Comparison of ENCODE assay signal across 13 mouse cellular contexts in the genomic region with DNA sequence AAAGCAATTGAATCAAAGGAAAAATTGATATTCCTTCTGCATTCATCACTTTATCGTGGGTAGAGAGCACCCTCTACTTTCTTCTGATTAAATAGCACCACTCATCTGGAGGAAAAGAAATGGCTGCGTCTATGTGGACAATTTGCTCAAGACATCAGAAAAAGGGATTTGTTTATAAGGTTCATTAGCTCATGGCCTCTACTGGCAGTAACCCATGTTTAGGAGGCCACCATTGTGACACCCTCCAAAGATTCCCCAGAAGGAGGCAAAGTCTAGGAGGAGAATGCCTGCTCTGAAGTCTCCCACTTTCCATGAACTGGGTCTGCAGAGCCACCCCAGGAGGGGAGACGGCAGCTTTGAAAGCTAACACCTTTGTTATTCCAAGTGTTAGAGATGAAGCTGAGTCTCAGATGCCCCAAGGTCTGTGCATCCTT.
DNase-seq lines count a peak whose midpoint lies in the region; ATAC-seq and TF ChIP-seq lines count a peak whose summit lies in the region.
"Had no signal": no experiment of that assay in that cellular context is flagged by ENCODE, and none has a peak within 500 bp of the region (broad histone marks: within the 10 kb centered on the region; RNA-seq: fewer than 3 reads in every experiment).

No protein-coding gene starts in this region.

- peak in 1 of 2 experiments; percentile 43; a peak in 2 of 4 replicates for TF ChIP-seq CTCF in CH12.LX (conservative IDR thresholded peaks at IDR 0.05 in 1 of 2, IDR thresholded peaks at IDR 0.05 in 1 of 2; ENCODE audit: low read depth in 2 of 2, low read length in 2 of 2)
- peak; percentile 62 for TF ChIP-seq CTCF in hindbrain, postnatal 0 days (IDR thresholded peaks at IDR 0.05; ENCODE audit: low read depth)

- no peak for TF ChIP-seq POLR2A in CH12.LX (IDR thresholded peaks at IDR 0.05; ENCODE audit: low read depth, low read length)

- no peak for TF ChIP-seq EP300 in CH12.LX (IDR thresholded peaks at IDR 0.05; ENCODE audit: low read length)

- dilution Hi-C loops in CH12.LX (cut with MboI; ENCODE audit: extremely low pct_ligation_motif_present, extremely low pct_unique_long_range_greater_than_20kb, low sequenced_read_pairs), result no loop called here

- peak; percentile 53 for TF ChIP-seq RAD21 in CH12.LX (IDR thresholded peaks at IDR 0.05; ENCODE audit: low read depth, low read length)

- no peaks in the 10 kb centered on the region for H3K36me3 ChIP-seq in hindbrain, embryonic 11.5 days (ENCODE audit: control insufficient read depth, insufficient read depth, low read length)
- no peaks in the 10 kb centered on the region for H3K36me3 ChIP-seq in hindbrain, embryonic 13.5 days
- no peaks in the 10 kb centered on the region for H3K36me3 ChIP-seq in CH12.LX (replicated peaks in 1 of 2; ENCODE audit: control insufficient read depth in 1 of 2, insufficient read depth in 1 of 2, low read length in 1 of 2)
- H3K36me3 ChIP-seq in hindbrain, postnatal 0 days (ENCODE audit: insufficient read depth, low read length), result no peaks in the 10 kb centered on the region
- H3K36me3 ChIP-seq: embryonic facial prominence, embryonic 12.5 days; liver, embryonic 12.5 days had no signal

- H3K4me3 ChIP-seq in hindbrain, embryonic 11.5 days (ENCODE audit: low read depth, low read length), result no peak overlapping the region
- H3K4me3 ChIP-seq in hindbrain, embryonic 13.5 days, result no peak overlapping the region
- H3K4me3 ChIP-seq in CH12.LX (replicated peaks in 1 of 3; ENCODE audit: low read depth in 2 of 3, low read length in 2 of 3, poor library complexity in 1 of 3), result no peak overlapping the region
- H3K4me3 ChIP-seq in hindbrain, postnatal 0 days (ENCODE audit: low read length), result no peak overlapping the region
- H3K4me3 ChIP-seq: embryonic facial prominence, embryonic 12.5 days; liver, embryonic 12.5 days; myocyte had no signal

- no peak overlapping the region for H3K9ac ChIP-seq in hindbrain, embryonic 11.5 days (ENCODE audit: low read depth, low read length)
- no peak overlapping the region for H3K9ac ChIP-seq in hindbrain, embryonic 13.5 days
- no peak overlapping the region for H3K9ac ChIP-seq in CH12.LX (ENCODE audit: insufficient read depth, low read depth)
- no peak overlapping the region for H3K9ac ChIP-seq in hindbrain, postnatal 0 days (replicated peaks; ENCODE audit: low read length)
- H3K9ac ChIP-seq: embryonic facial prominence, embryonic 12.5 days; liver, embryonic 12.5 days had no signal

- ATAC-seq in hindbrain, embryonic 11.5 days (ENCODE audit: low FRiP score), result no peak
- no peak for ATAC-seq in hindbrain, embryonic 13.5 days (ENCODE audit: low FRiP score)
- ATAC-seq in hindbrain, postnatal 0 days, result peak; percentile 74
- ATAC-seq: intestine, embryonic 16.5 days; liver, embryonic 12.5 days had no signal

- in situ Hi-C loops in CH12.LX (cut with MboI; ENCODE audit: low pct_ligation_motif_present, low pct_unique_long_range_greater_than_20kb, low sequenced_read_pairs), result no loop called here

- DNase-seq in hindbrain, embryonic 11.5 days (ENCODE audit: low spot score), result peak; percentile 3
- no peak for DNase-seq in CH12.LX (ENCODE audit: extremely low read depth)
- DNase-seq in cerebellum, postnatal 14 days, result peak; percentile 55 to 72
- peak; percentile 70 for DNase-seq in hindbrain, postnatal 0 days (ENCODE audit: low spot score)
- DNase-seq in heart, postnatal 25 days (ENCODE audit: low spot score), result no peak
- no peak for DNase-seq in layer of hippocampus, postnatal 36 days
- no peak for DNase-seq in Muller cell, postnatal 12 days (ENCODE audit: inconsistent ontology term)
- DNase-seq: heart, adult 11 months had no signal

- H3K9me3 ChIP-seq in hindbrain, embryonic 11.5 days (ENCODE audit: control insufficient read depth, low read length), result no peaks in the 10 kb centered on the region
- H3K9me3 ChIP-seq in hindbrain, embryonic 13.5 days, result no peaks in the 10 kb centered on the region
- H3K9me3 ChIP-seq in CH12.LX (replicated peaks; ENCODE audit: low read length), result no peaks in the 10 kb centered on the region
- H3K9me3 ChIP-seq in hindbrain, postnatal 0 days (ENCODE audit: low read length), result no peaks in the 10 kb centered on the region
- H3K9me3 ChIP-seq: embryonic facial prominence, embryonic 12.5 days; liver, embryonic 12.5 days had no signal

- H3K79me2 ChIP-seq in CH12.LX (replicated peaks; ENCODE audit: control insufficient read depth, extremely low read depth, insufficient read depth, poor library complexity, severe bottlenecking), result no peaks in the 10 kb centered on the region

- no peak overlapping the region for H3K27ac ChIP-seq in hindbrain, embryonic 11.5 days (ENCODE audit: low read depth, low read length)
- no peak overlapping the region for H3K27ac ChIP-seq in hindbrain, embryonic 13.5 days
- no peak overlapping the region for H3K27ac ChIP-seq in CH12.LX (ENCODE audit: insufficient read depth, low read depth)
- no peak overlapping the region for H3K27ac ChIP-seq in hindbrain, postnatal 0 days
- H3K27ac ChIP-seq: embryonic facial prominence, embryonic 12.5 days; liver, embryonic 12.5 days had no signal

- intact Hi-C loops in heart, postnatal 25 days (cut with DNase I), result no loop called here

- 41% methylated on average over 3 of the region's 3 CpGs for WGBS in hindbrain, embryonic 11.5 days
- 49% methylated on average over 3 of the region's 3 CpGs for WGBS in hindbrain, embryonic 13.5 days
- 27% methylated on average over 3 of the region's 3 CpGs for WGBS in hindbrain, postnatal 0 days

- no peaks in the 10 kb centered on the region for H3K4me1 ChIP-seq in hindbrain, embryonic 11.5 days (replicated peaks; ENCODE audit: control insufficient read depth, insufficient read depth, low read length)
- no peaks in the 10 kb centered on the region for H3K4me1 ChIP-seq in hindbrain, embryonic 13.5 days (replicated peaks)
- no peaks in the 10 kb centered on the region for H3K4me1 ChIP-seq in CH12.LX (ENCODE audit: control insufficient read depth in 1 of 2, insufficient read depth in 2 of 2)
- H3K4me1 ChIP-seq in hindbrain, postnatal 0 days (ENCODE audit: insufficient read depth, low read length), result no peaks in the 10 kb centered on the region
- H3K4me1 ChIP-seq: embryonic facial prominence, embryonic 12.5 days; liver, embryonic 12.5 days had no signal

- no peaks in the 10 kb centered on the region for H3K27me3 ChIP-seq in hindbrain, embryonic 11.5 days (ENCODE audit: control insufficient read depth, insufficient read depth, low read length)
- no peaks in the 10 kb centered on the region for H3K27me3 ChIP-seq in hindbrain, embryonic 13.5 days
- H3K27me3 ChIP-seq in CH12.LX (replicated peaks), result no peaks in the 10 kb centered on the region
- no peaks in the 10 kb centered on the region for H3K27me3 ChIP-seq in hindbrain, postnatal 0 days (ENCODE audit: insufficient read depth, low read length)
- H3K27me3 ChIP-seq: embryonic facial prominence, embryonic 12.5 days; liver, embryonic 12.5 days had no signal

- H3K4me2 ChIP-seq in hindbrain, embryonic 11.5 days (replicated peaks; ENCODE audit: low read depth, low read length), result no peak overlapping the region
- no peak overlapping the region for H3K4me2 ChIP-seq in hindbrain, embryonic 13.5 days
- no peak overlapping the region for H3K4me2 ChIP-seq in CH12.LX (ENCODE audit: insufficient read depth, low read depth, poor library complexity, severe bottlenecking)
- H3K4me2 ChIP-seq in hindbrain, postnatal 0 days (ENCODE audit: low read depth, low read length), result no peak overlapping the region
- H3K4me2 ChIP-seq: embryonic facial prominence, embryonic 12.5 days; liver, embryonic 12.5 days had no signal

TF ChIP-seq in CH12.LX, 34 proteins besides CTCF, POLR2A, EP300 and RAD21:
- TF ChIP-seq KAT2A (IDR thresholded peaks at IDR 0.05; ENCODE audit: insufficient replicate concordance, low read length), result no peak
- 0 out of 2 replicates have a peak, but pooled peaks have one; percentile 4 for TF ChIP-seq SMC3 (IDR thresholded peaks at IDR 0.05; ENCODE audit: low read depth, low read length)
TF ChIP-seq in CH12.LX: peak in this region for 1.

Comparison
In these comparisons a context has a peak if more than half of its experiments do, and no peak if none do; other contexts are left out.
1. DNase-seq: peak in hindbrain, embryonic 11.5 days (single experiment), cerebellum, postnatal 14 days (2 of 2) and hindbrain, postnatal 0 days (single experiment); none in CH12.LX (single experiment), heart, postnatal 25 days (single experiment), layer of hippocampus, postnatal 36 days (0 of 2) and Muller cell, postnatal 12 days (single experiment).